Mouse (Mus musculus) forebrain, embryonic 15.5 days (tissue): ENCODE results near the gene Inpp4a. TPM values are rescaled to one million over a fixed set of nuclear protein-coding genes. Genes with fewer than 3 reads are reported as not detected.
A peak's percentile ranks its signal among the peaks of the same experiment; 100 is the strongest.

Experiments used
- ATAC-seq: fragments of 200-750 bp; cut with Nextera tagmentation; replicated peaks from 2 replicates; pipeline ENCODE4 v1.8.0; 2017; ENCODE audit warnings: mild to moderate bottlenecking, moderate TSS enrichment, moderate library complexity
- H3K27ac ChIP-seq: fragments of 300-500 bp; sonication (generic); replicated peaks from 2 replicates; pipeline ENCODE4 v1.5.1; 2015; ENCODE audit warnings: mild to moderate bottlenecking, inconsistent platforms
- H3K27me3 ChIP-seq: fragments of 300-500 bp; sonication (generic); 2 replicates; pipeline ENCODE4 v1.6.1; 2015; ENCODE audit warnings: inconsistent platforms
- H3K36me3 ChIP-seq: fragments of 300-500 bp; sonication (generic); 2 replicates; pipeline ENCODE4 v1.6.1; 2015; ENCODE audit warnings: mild to moderate bottlenecking, inconsistent platforms
- H3K4me1 ChIP-seq: fragments of 300-500 bp; sonication (generic); 2 replicates; pipeline ENCODE4 v1.6.1; 2015; ENCODE audit warnings: inconsistent platforms
- H3K4me2 ChIP-seq: fragments of 300-500 bp; sonication (generic); replicated peaks from 2 replicates; pipeline ENCODE4 v1.6.1; 2015; ENCODE audit warnings: mild to moderate bottlenecking, inconsistent platforms
- H3K4me3 ChIP-seq: fragments of 300-500 bp; sonication (generic); 2 replicates; pipeline ENCODE4 v1.5.1; 2015; ENCODE audit warnings: mild to moderate bottlenecking, inconsistent platforms
- H3K9ac ChIP-seq: fragments of 300-500 bp; sonication (generic); replicated peaks from 2 replicates; pipeline ENCODE4 v1.6.1; 2015; ENCODE audit warnings: mild to moderate bottlenecking, inconsistent platforms
- H3K9me3 ChIP-seq: fragments of 300-500 bp; sonication (generic); 2 replicates; pipeline ENCODE4 v1.6.1; 2016; ENCODE audit warnings: inconsistent platforms
- WGBS: fragments of 180-500 bp; shearing (Covaris S2); methylation state at CpG from one replicate; pipeline ENCODE4 v1.1.7; 2015; ENCODE audit warnings: mixed read lengths; 5-methylcytosine and 5-hydroxymethylcytosine counted together
- polyA plus RNA-seq: library from polyadenylated mRNA; unstranded; fragments of >200 nt; fragmentation: Nextera tagmentation; extraction: Ambion mirVana; gene quantifications from 2 replicates; pipeline ENCODE4 v1.2.1, GENCODE M21; 2015

The Inpp4a gene
- polyA plus RNA-seq, 1 experiment from 2014 or later = 56.0 TPM

GRCm38 (mm10) chr1:37430297-37430840, 130.7 kb downstream of the Inpp4a start:
- H3K4me3 ChIP-seq = peak overlapping the region; percentile 99
- H3K4me1 ChIP-seq = peaks cover 40% of the 10 kb centered on the region
- ATAC-seq = peak; percentile 12
- 2% methylated on average over 40 of the region's 40 CpGs for WGBS
- peak overlapping the region; percentile 97 for H3K9ac ChIP-seq
- peak overlapping the region; percentile 81 for H3K27ac ChIP-seq
- no peaks in the 10 kb centered on the region for H3K9me3 ChIP-seq
- no peaks in the 10 kb centered on the region for H3K27me3 ChIP-seq
- H3K36me3 ChIP-seq = peaks cover 36% of the 10 kb centered on the region
- H3K4me2 ChIP-seq = peak overlapping the region; percentile 95

- H3K4me3 ChIP-seq = no peak overlapping the region
- H3K27me3 ChIP-seq = no peaks in the 10 kb centered on the region
- peaks cover 76% of the 10 kb centered on the region for H3K36me3 ChIP-seq
- H3K9me3 ChIP-seq = no peaks in the 10 kb centered on the region
- no peak overlapping the region for H3K4me2 ChIP-seq
- ATAC-seq = no peak
- H3K27ac ChIP-seq = no peak overlapping the region
- peaks cover 17% of the 10 kb centered on the region for H3K4me1 ChIP-seq
- H3K9ac ChIP-seq = no peak overlapping the region
- 90% methylated on average over 3 of the region's 3 CpGs for WGBS
Observed at GRCm38 (mm10) chr1:37436419-37436818, 136.8 kb downstream of the Inpp4a start.

- Histone ChIP-seq H3K9me3 (no peaks in the 10 kb centered on the region), H3K9ac (no peak overlapping the region), H3K27ac (no peak overlapping the region), H3K4me2 (no peak overlapping the region), H3K4me3 (no peak overlapping the region), H3K27me3 (no peaks in the 10 kb centered on the region), H3K36me3 (peaks cover 30% of the 10 kb centered on the region), H3K4me1 (no peaks in the 10 kb centered on the region)
- ATAC-seq = no peak
- WGBS = 94% methylated on average over 16 of the region's 16 CpGs
Observed at GRCm38 (mm10) chr1:37442848-37443835, 143.5 kb downstream of the Inpp4a start.

GRCm38 (mm10) chr1:37448361-37449095, 148.9 kb downstream of the Inpp4a start:
- no peak for ATAC-seq
- Histone ChIP-seq H3K4me1 (no peaks in the 10 kb centered on the region), H3K4me3 (no peak overlapping the region), H3K27me3 (no peaks in the 10 kb centered on the region), H3K4me2 (no peak overlapping the region), H3K9ac (no peak overlapping the region), H3K27ac (no peak overlapping the region), H3K36me3 (peaks cover 8% of the 10 kb centered on the region), H3K9me3 (no peaks in the 10 kb centered on the region)
- 82% methylated on average over 10 of the region's 10 CpGs for WGBS

- Histone ChIP-seq H3K9ac (no peak overlapping the region), H3K9me3 (no peaks in the 10 kb centered on the region), H3K4me3 (no peak overlapping the region), H3K4me2 (no peak overlapping the region), H3K27me3 (no peaks in the 10 kb centered on the region), H3K4me1 (no peaks in the 10 kb centered on the region), H3K27ac (no peak overlapping the region), H3K36me3 (peaks cover 8% of the 10 kb centered on the region)
- 84% methylated on average over 8 of the region's 8 CpGs for WGBS
- no peak for ATAC-seq
Observed at GRCm38 (mm10) chr1:37451270-37451669, 151.6 kb downstream of the Inpp4a start.

- Histone ChIP-seq H3K27me3 (no peaks in the 10 kb centered on the region), H3K9me3 (no peaks in the 10 kb centered on the region), H3K36me3 (no peaks in the 10 kb centered on the region), H3K4me3 (no peak overlapping the region), H3K4me1 (no peaks in the 10 kb centered on the region), H3K27ac (no peak overlapping the region), H3K4me2 (no peak overlapping the region), H3K9ac (no peak overlapping the region)
- 89% methylated on average over 7 of the region's 7 CpGs for WGBS
- ATAC-seq = no peak
Observed at GRCm38 (mm10) chr1:37457546-37457945, 157.9 kb downstream of the Inpp4a start.

Other genes starting within 250 kb of the Inpp4a start
- gene Cnga3, start 85.4 kb upstream of the Inpp4a start, polyA plus RNA-seq = 0.19 and 0.29 TPM in 2 replicates
- gene Coa5, start 130.2 kb downstream of the Inpp4a start, polyA plus RNA-seq = 53.0 and 56.6 TPM in 2 replicates
- gene Unc50, start 130.3 kb downstream of the Inpp4a start, polyA plus RNA-seq = 126 and 128 TPM in 2 replicates
- 6.2 and 7.2 TPM in 2 replicates for gene Mgat4a, start 241.2 kb downstream of the Inpp4a start, polyA plus RNA-seq